Mouse (Mus musculus): ENCODE results near the gene Bcl11b.

DNA sequence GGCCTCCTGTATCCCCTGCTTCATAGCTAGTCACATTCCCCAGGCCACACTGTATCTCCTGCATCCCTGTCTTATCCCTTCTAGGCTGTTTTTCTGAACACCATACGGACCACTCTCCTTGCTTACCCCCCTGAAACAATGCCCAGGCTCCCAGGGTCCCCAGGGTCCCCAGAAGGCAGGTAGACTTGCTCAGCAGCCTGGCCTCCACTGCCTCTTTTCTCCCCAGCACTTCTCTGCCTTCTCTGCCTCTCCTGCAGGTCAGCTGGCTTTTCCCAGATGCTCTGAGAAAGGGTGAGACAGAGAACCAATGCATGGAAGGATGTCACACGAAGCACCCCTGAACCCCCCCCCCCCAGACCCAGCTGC lies 2.7 kb downstream of the Bcl11b start:
- TF ChIP-seq MEF2A (IDR thresholded peaks at IDR 0.05; ENCODE audit: borderline replicate concordance, low read depth, low read length) (no peak), MAX (IDR thresholded peaks at IDR 0.05; ENCODE audit: low read length) (no peak), CTCF (conservative IDR thresholded peaks at IDR 0.05 in 1 of 2, IDR thresholded peaks at IDR 0.05 in 1 of 2; ENCODE audit: low read depth in 2 of 2, low read length in 2 of 2) (no peak), USF1 (IDR thresholded peaks at IDR 0.05; ENCODE audit: low read depth, low read length) (no peak), USF2 (conservative IDR thresholded peaks at IDR 0.05; ENCODE audit: low read depth, low read length) (no peak), ETS1 (conservative IDR thresholded peaks at IDR 0.05; ENCODE audit: low read depth, low read length) (no peak), ZC3H11A (IDR thresholded peaks at IDR 0.05; ENCODE audit: low read depth, low read length) (no peak)
